Mouse (Mus musculus): ENCODE data around the gene Zmynd10.
A peak's percentile ranks its signal among the peaks of the same experiment; 100 is the strongest.

Zmynd10 gene

GRCm38 (mm10) chr9:107547026-107547425, at the start of gene Zmynd10:
TSS of gene Zmynd10 (plus strand) at chr9:107547298.
- peak; percentile 94 for DNase-seq (ENCODE audit: low spot score in 2 of 2)

- DNase-seq (ENCODE audit: low spot score in 2 of 2), result no peak
Observed at GRCm38 (mm10) chr9:107500708-107501286, 46.3 kb upstream of the Zmynd10 start.

DNA sequence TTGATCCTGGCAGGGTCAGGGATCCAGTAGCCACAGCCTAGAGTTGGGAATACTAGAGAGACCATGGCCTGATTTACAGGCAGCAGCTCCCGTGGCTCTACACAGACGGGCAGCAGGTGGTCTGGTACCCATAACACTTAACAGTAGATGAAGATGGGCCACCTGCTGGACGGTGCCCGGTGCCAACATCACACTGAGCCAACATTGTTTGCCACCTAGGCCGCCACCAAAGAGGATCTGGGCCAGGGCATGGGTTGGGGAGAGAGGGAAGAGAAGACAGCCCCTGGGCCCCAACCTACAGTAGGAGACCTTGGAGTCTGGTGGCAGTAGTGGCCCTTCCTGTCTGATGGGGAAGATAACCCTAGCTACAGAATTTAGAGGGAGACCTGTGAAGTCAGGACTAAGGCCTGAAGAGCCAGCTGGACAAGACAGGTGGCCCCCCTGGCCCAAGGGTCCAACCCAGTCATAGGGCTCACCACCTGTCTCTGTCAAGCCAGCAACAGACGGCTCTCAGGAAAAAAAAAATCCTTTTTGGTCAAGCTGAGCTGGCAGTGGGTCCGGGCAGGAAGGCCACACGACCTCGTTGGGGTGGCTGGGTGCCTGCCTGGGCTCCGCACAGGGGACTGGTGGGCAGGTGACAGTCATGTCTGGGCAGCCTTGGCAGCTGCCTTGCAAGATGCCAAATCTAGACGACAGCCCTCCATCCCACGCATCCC, 44.8 kb upstream of the Zmynd10 start:
- no peak for DNase-seq (ENCODE audit: low spot score in 2 of 2)

- no peak for DNase-seq (ENCODE audit: low spot score in 2 of 2)
Observed at GRCm38 (mm10) chr9:107504662-107505537, 42.2 kb upstream of the Zmynd10 start.

DNA sequence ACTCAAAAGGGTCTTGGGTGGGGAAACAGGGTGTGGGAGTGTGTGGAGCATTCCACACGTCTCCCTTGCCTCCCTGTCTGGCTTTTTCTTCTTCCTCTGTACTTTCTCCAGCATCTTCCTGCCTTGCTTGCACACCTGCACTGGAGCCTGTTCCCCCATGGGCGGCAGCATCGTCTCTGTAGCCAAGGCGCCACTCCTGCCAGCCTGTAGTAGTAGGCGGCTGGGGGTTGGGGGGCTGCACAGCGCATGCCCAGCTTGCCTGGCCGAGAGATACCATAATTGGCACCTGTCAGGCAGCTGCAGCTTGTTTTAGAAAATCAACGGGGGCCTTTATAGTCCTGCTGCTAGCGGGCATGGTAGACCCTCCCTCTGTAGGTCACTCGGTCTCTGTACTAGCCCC, 38.8 kb upstream of the Zmynd10 start:
- peak; percentile 82 to 85 for DNase-seq (ENCODE audit: low spot score in 2 of 2)

- DNase-seq (ENCODE audit: low spot score in 2 of 2), result no peak
Observed at GRCm38 (mm10) chr9:107510384-107511100, 36.6 kb upstream of the Zmynd10 start.

DNA sequence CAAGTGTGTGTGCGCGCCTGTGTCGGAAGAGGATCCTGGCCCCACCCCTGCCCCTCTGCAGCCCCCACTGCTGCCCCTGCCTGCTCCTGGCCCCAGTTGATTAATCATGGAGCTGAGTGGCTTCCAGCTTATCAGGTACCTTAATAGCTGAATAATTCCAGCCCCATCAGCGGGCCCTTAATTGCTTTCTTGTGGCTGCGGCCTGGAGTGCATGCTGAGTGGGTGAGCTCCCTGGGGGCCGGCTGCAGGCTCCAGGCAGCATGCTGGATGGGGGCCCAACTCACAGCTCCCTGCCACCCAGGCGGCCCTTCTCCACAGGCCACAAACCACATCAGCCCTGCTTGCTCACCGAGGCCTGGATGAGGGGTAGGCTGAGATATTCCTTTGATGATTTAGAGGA, 35.7 kb upstream of the Zmynd10 start:
- peak in 1 of 2 experiments; percentile 29 for DNase-seq (ENCODE audit: low spot score in 2 of 2)

DNA sequence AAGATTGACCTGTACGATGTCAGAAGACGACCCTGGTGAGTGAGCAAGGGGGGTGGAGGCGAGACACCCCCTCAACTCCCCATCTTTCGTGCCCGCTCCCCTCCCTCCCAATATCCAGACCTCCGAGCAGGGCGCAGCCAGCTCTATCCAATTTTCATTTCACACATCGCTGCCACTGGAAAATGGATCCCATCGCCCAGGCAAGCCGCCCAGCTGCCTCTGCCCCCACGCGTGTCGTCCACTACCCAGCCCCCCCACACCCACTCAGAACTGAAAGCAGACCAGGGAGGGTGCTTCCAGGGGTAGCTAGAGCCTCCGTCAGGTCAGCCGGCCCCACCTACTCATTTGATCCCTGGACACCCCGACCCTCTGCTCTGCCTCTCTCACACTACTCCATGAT, 34.8 kb upstream of the Zmynd10 start:
- DNase-seq (ENCODE audit: low spot score in 2 of 2), result no peak

DNA sequence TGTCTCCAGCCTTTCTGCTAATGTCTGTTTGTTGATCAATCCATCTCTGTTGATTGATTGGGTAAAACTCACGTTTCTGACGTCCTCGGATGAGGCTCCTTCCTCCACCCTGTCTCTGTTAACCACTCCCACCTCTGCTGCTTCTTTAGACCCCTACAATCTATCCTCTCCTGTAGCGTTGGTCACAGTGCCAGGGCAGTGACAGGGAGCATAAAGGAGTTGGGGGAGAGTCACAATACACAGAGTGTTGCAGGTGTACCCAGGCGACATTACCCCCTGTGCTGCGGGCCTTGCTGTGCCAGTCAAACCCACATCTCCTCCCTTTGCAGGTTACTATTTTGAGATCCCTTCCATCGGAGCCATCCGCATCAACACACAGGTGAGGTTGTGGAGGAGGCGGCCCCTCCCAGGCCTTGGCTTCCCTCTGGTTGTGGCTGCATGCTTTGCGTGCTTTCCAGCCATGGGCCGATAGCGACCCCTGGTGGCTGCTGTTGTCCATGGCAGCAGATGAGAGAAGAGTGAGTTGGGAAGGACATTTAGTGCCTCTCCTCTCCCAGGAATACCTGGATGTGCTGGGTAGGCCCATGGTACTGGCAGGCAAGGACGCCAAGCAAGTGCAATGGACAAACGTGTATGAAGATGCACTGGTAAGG, 32.7 kb upstream of the Zmynd10 start:
- DNase-seq (ENCODE audit: low spot score in 2 of 2), result peak; percentile 89 to 93

- DNase-seq (ENCODE audit: low spot score in 2 of 2), result no peak
Observed at GRCm38 (mm10) chr9:107520331-107520730, 26.8 kb upstream of the Zmynd10 start.

DNA sequence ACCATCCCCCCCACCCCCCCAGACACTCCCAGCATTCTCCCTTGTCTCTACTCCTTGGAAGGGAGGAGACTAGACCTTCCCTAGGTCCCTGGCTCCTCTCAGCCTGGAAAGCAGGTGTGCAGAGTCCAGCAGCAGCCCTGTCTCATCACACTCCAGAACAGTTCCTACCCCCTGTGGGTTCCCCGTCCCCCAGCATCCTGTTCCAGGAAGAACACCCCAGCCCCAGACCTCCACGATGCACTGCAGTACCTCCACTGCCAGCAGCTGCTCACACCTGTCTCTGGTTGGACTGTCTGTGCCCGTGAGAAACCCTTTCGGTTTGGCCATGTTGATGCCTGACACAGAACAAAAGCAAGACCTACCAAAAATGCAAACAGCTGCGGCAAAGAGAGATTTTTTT, 25.9 kb upstream of the Zmynd10 start:
- no peak for DNase-seq (ENCODE audit: low spot score in 2 of 2)

DNA sequence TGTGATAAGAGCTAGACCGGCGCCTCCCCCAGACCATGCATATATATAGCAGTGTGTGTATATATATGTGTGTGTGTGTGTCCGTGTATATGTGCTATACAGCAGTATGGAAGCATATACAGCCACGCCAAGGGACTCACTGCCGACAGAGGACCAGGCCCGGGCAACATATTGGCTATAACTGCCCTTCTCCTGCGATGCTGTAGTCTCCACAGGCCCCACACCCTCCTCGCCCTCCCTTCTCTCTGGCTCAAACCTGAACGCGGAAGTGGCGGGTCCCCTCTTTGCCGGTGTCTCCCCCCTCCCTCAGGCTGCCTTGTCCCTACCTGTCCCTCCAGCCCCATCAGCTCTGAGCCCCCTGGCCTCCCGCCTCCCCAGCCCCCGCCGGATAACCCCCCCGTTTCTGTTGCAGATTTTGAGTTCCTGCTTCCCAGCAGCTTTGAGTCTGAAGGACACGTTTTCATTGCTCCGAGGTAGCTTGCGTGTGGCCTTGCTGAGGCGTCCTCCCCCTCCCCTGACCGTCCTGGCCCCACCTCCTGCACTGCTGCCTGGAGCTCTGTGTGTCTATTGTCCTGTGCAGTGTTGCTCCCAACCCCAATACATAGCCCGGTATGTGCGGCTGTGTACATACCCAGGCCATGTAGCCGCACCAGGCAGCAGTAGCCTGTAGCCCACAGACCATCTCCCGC, 25.2 kb upstream of the Zmynd10 start:
- DNase-seq (ENCODE audit: low spot score in 2 of 2), result no peak

- no peak for DNase-seq (ENCODE audit: low spot score in 2 of 2)
Observed at GRCm38 (mm10) chr9:107522400-107522711, 24.7 kb upstream of the Zmynd10 start.

DNA sequence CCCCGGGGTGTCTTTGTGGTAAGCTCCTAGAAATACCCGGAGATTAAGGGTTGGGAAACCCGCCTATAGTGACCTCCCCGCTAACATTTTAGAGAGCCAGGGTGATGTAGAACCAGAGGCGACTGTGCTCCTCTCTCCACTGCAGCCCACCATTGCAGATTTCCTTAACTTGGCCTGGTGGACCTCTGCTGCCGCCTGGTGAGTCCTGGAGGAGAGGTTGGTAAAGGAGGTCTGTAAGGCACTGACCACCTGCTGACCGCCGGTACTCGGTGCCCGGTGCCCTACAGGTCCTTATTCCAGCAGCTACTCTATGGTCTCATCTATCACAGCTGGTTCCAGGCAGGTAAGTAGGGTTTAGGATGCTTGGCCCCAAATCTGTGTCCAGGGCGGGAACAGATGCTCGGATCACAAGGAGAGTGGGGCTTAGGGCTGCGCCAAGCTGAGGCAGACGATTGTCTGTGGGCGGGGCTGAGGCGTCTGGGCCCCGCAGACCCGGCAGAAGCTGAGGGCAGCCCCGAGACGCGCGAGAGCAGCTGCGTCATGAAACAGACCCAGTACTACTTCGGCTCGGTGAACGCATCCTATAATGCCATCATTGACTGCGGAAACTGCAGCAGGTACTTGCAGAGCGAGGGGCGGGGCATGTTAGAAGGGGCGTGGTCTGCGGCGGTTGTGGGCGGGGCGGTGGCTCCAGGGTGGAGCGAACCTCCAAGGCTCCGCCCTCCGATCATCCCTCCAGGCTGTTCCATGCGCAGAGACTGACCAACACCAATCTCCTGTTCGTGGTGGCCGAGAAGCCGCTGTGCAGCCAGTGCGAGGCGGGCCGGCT, 20.7 kb upstream of the Zmynd10 start:
- DNase-seq (ENCODE audit: low spot score in 2 of 2), result peak; percentile 87 to 88

GRCm38 (mm10) chr9:107533791-107534407, 13.2 kb upstream of the Zmynd10 start, which contains the start of gene Tmem115:
TSS of gene Tmem115 (plus strand) at chr9:107533945.
- DNase-seq (ENCODE audit: low spot score in 2 of 2), result peak; percentile 96 to 98

DNA sequence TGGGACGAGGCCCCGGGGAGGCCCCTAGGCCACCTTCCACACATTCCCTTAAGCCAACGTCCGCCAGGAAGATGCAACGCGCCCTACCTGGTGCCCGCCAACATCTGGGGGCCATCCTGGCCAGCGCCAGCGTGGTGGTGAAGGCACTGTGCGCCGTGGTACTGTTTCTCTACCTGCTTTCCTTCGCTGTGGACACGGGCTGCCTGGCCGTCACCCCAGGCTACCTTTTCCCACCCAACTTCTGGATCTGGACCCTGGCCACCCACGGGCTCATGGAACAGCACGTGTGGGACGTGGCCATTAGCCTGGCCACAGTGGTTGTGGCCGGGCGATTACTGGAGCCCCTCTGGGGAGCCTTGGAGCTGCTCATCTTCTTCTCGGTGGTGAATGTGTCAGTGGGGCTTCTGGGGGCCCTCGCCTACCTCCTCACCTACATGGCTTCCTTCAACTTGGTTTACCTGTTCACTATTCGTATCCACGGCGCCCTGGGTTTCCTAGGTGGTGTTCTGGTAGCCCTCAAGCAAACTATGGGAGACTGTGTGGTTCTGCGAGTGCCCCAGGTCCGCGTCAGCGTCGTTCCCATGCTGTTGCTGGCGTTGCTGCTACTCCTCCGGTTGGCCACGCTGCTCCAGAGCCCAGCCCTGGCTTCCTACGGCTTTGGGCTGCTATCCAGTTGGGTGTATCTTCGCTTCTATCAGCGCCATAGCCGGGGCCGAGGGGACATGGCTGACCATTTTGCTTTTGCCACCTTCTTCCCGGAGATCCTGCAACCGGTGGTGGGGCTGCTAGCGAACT, 12.5 kb upstream of the Zmynd10 start:
- no peak for DNase-seq (ENCODE audit: low spot score in 2 of 2)

- DNase-seq (ENCODE audit: low spot score in 2 of 2), result peak; percentile 73 to 76
Observed at GRCm38 (mm10) chr9:107538231-107538630, 8.9 kb upstream of the Zmynd10 start.

- DNase-seq (ENCODE audit: low spot score in 2 of 2), result no peak
Observed at GRCm38 (mm10) chr9:107538711-107539110, 8.4 kb upstream of the Zmynd10 start.

DNA sequence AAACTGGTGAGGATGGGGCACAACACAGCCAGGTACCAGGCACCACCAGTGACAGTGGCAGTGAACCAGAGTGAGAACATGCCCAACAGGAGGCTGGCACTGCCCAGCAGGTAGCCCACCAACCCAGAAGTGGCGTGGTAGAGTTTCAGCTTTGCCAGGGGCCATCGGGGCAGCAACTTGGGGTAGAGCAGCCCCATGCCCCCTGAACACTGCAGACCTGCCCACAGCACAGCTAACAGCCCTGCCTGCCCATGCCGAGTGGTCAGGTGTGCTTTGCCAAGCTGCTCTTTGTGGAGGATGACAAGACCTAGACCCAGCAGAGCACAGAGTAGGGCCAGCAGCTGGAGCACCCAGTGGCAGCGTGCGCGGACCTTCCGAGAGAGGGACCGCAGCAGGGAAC, 7.2 kb upstream of the Zmynd10 start:
- DNase-seq (ENCODE audit: low spot score in 2 of 2), result no peak

Data from right cerebral cortex, postnatal 10 days (tissue).